Mouse (Mus musculus): ENCODE data around the gene Olfr732. TPM values are rescaled to one million over a fixed set of nuclear protein-coding genes. Genes with fewer than 3 reads are reported as not detected.

Olfr732 gene
- total RNA-seq (2021): not detected
- long read RNA-seq: 0 reads

- no peak for DNase-seq (ENCODE audit: low spot score in 2 of 2)
Observed at GRCm38 (mm10) chr14:50284106-50284505, at the start of gene Olfr732. Gene Olfr732 (minus strand): TSS chr14:50284206.

- DNase-seq (ENCODE audit: low spot score in 2 of 2): no peak
Observed at GRCm38 (mm10) chr14:50326661-50327060, 42.7 kb upstream of the Olfr732 start, which contains the start of gene Olfr734. Gene Olfr734 (minus strand): TSS chr14:50326761.

- DNase-seq (ENCODE audit: low spot score in 2 of 2): no peak
Observed at GRCm38 (mm10) chr14:50301422-50301821, 17.4 kb upstream of the Olfr732 start, which contains the start of gene Olfr733. Gene Olfr733 (minus strand): TSS chr14:50301522.

- DNase-seq (ENCODE audit: low spot score in 2 of 2): no peak
Observed at GRCm38 (mm10) chr14:50241766-50242165, 42.2 kb downstream of the Olfr732 start, which contains the start of gene Olfr731. Gene Olfr731 (minus strand): TSS chr14:50241866.

Other genes starting within 250 kb of the Olfr732 start
- not detected for gene Olfr725, start 243.8 kb downstream of the Olfr732 start, total RNA-seq (2021)
- not detected for gene Olfr726, start 193.3 kb downstream of the Olfr732 start, total RNA-seq (2021)
- not detected for gene Olfr727, start 161.0 kb downstream of the Olfr732 start, total RNA-seq (2021)
- not detected for gene Olfr728, start 141.5 kb downstream of the Olfr732 start, total RNA-seq (2021)
- gene Olfr729, start 131.3 kb downstream of the Olfr732 start, total RNA-seq (2021): not detected
- not detected for gene Olfr730, start 96.0 kb downstream of the Olfr732 start, total RNA-seq (2021)
- gene Olfr731, start 42.3 kb downstream of the Olfr732 start, total RNA-seq (2021): not detected
- gene Olfr733, start 17.3 kb upstream of the Olfr732 start, total RNA-seq (2021): not detected
- not detected for gene Olfr734, start 42.6 kb upstream of the Olfr732 start, total RNA-seq (2021)
- gene Olfr735, start 64.7 kb upstream of the Olfr732 start, total RNA-seq (2021): not detected
- gene Tlr11, start 73.7 kb upstream of the Olfr732 start, total RNA-seq (2021): not detected
- gene Olfr736, start 97.0 kb upstream of the Olfr732 start, total RNA-seq (2021): not detected
- not detected for gene Olfr738, start 123.4 kb upstream of the Olfr732 start, total RNA-seq (2021)
- gene Olfr739, start 134.4 kb upstream of the Olfr732 start, total RNA-seq (2021): not detected
- gene Olfr740, start 161.3 kb upstream of the Olfr732 start, total RNA-seq (2021): not detected
- gene Olfr741, start 188.5 kb upstream of the Olfr732 start, total RNA-seq (2021): not detected
- not detected for gene Olfr742, start 219.4 kb upstream of the Olfr732 start, total RNA-seq (2021)
- not detected for gene Olfr743, start 237.6 kb upstream of the Olfr732 start, total RNA-seq (2021)

Data from layer of hippocampus, postnatal 10 days (tissue).